ENCODE assay signal across 8 mouse cellular contexts in genomic region chr4:148662168-148662965, GRCm38 (mm10). TPM values are rescaled to one million over a fixed set of nuclear protein-coding genes. Genes with fewer than 3 reads are reported as not detected.
DNase-seq lines count a peak whose midpoint lies in the region; ATAC-seq and TF ChIP-seq lines count a peak whose summit lies in the region.

No protein-coding gene starts in this region.

- no peaks in the 10 kb centered on the region for H3K4me1 ChIP-seq in CH12.LX (ENCODE audit: control insufficient read depth in 1 of 2, insufficient read depth in 2 of 2)
- H3K4me1 ChIP-seq in bone marrow macrophage, adult 2 months (ENCODE audit: control insufficient read depth, insufficient read depth, low read length) = peaks cover 28% of the 10 kb centered on the region
- no peaks in the 10 kb centered on the region; the same call in 1 of the 2 replicates for H3K4me1 ChIP-seq in embryonic facial prominence, embryonic 14.5 days (ENCODE audit: control insufficient read depth, insufficient read depth, low read length)
- peaks cover 27 to 28% of the 10 kb centered on the region in 2 experiments for H3K4me1 ChIP-seq in heart, embryonic 14.5 days (ENCODE audit: control insufficient read depth in 2 of 2, insufficient read depth in 2 of 2, low read length in 2 of 2)
- 0 out of 2 replicates have a peak, but pooled peaks cover 6% of the 10 kb centered on the region for H3K4me1 ChIP-seq in liver, embryonic 15.5 days (replicated peaks)
- H3K4me1 ChIP-seq in neural tube, embryonic 11.5 days (ENCODE audit: control insufficient read depth, insufficient read depth, low read length) = no peaks in the 10 kb centered on the region

- no peaks in the 10 kb centered on the region for H3K79me2 ChIP-seq in CH12.LX (replicated peaks; ENCODE audit: control insufficient read depth, extremely low read depth, insufficient read depth, poor library complexity, severe bottlenecking)

- H3K4me3 ChIP-seq in CH12.LX (replicated peaks in 1 of 3; ENCODE audit: low read depth in 2 of 3, low read length in 2 of 3, poor library complexity in 1 of 3) = no peak overlapping the region
- H3K4me3 ChIP-seq in bone marrow macrophage, adult 2 months (ENCODE audit: insufficient read depth, low read length) = no peak overlapping the region
- no peak overlapping the region for H3K4me3 ChIP-seq in embryonic facial prominence, embryonic 14.5 days (ENCODE audit: low read depth, low read length)
- no peak overlapping the region for H3K4me3 ChIP-seq in heart, embryonic 14.5 days (ENCODE audit: control insufficient read depth in 1 of 2, insufficient read depth in 1 of 2, low read depth in 1 of 2, low read length in 2 of 2)
- H3K4me3 ChIP-seq in liver, embryonic 15.5 days (replicated peaks) = no peak overlapping the region
- no peak overlapping the region for H3K4me3 ChIP-seq in neural tube, embryonic 11.5 days (ENCODE audit: low read depth, low read length)

- peak; percentile 34 for TF ChIP-seq RAD21 in CH12.LX (IDR thresholded peaks at IDR 0.05; ENCODE audit: low read depth, low read length)

- H3K9ac ChIP-seq in CH12.LX (ENCODE audit: insufficient read depth, low read depth) = no peak overlapping the region
- H3K9ac ChIP-seq in embryonic facial prominence, embryonic 14.5 days (ENCODE audit: low read depth, low read length) = no peak overlapping the region
- peak overlapping the region; percentile 36; the same call in 1 of the 2 replicates for H3K9ac ChIP-seq in heart, embryonic 14.5 days (ENCODE audit: low read length)
- no peak overlapping the region for H3K9ac ChIP-seq in liver, embryonic 15.5 days
- H3K9ac ChIP-seq in neural tube, embryonic 11.5 days (ENCODE audit: low read length) = no peak overlapping the region

- 32% methylated on average over 20 of the region's 21 CpGs for WGBS in embryonic facial prominence, embryonic 14.5 days
- WGBS in heart, embryonic 14.5 days = 29% methylated on average over 21 of the region's 21 CpGs
- 30% methylated on average over 21 of the region's 21 CpGs for WGBS in liver, embryonic 15.5 days (ENCODE audit: insufficient replicate concordance)
- 33% methylated on average over 21 of the region's 21 CpGs for WGBS in neural tube, embryonic 11.5 days

- H3K27me3 ChIP-seq in CH12.LX (replicated peaks) = peaks cover 70% of the 10 kb centered on the region
- H3K27me3 ChIP-seq in embryonic facial prominence, embryonic 14.5 days (replicated peaks; ENCODE audit: control insufficient read depth, insufficient read depth, low read length) = peaks cover 8% of the 10 kb centered on the region; the same call in 1 of the 2 replicates
- no peaks in the 10 kb centered on the region for H3K27me3 ChIP-seq in heart, embryonic 14.5 days (ENCODE audit: control insufficient read depth, insufficient read depth, low read length)
- peaks cover 23% of the 10 kb centered on the region for H3K27me3 ChIP-seq in liver, embryonic 15.5 days
- H3K27me3 ChIP-seq in neural tube, embryonic 11.5 days (ENCODE audit: control insufficient read depth, insufficient read depth, low read length) = no peaks in the 10 kb centered on the region

- in situ Hi-C loops in CH12.LX (cut with MboI; ENCODE audit: low pct_ligation_motif_present, low pct_unique_long_range_greater_than_20kb, low sequenced_read_pairs) = no loop called here

- H3K27ac ChIP-seq in CH12.LX (ENCODE audit: insufficient read depth, low read depth) = no peak overlapping the region
- H3K27ac ChIP-seq in bone marrow macrophage, adult 2 months (ENCODE audit: insufficient read depth, low read depth, low read length) = no peak overlapping the region
- no peak overlapping the region for H3K27ac ChIP-seq in embryonic facial prominence, embryonic 14.5 days (replicated peaks; ENCODE audit: low read depth, low read length)
- peak overlapping the region in 1 of 2 experiments; percentile 47; a peak in 1 of 4 replicates for H3K27ac ChIP-seq in heart, embryonic 14.5 days (replicated peaks in 1 of 2; ENCODE audit: control insufficient read depth in 1 of 2, insufficient read depth in 1 of 2, low read depth in 2 of 2, low read length in 2 of 2)
- H3K27ac ChIP-seq in liver, embryonic 15.5 days (replicated peaks) = no peak overlapping the region
- H3K27ac ChIP-seq in neural tube, embryonic 11.5 days (ENCODE audit: low read depth, low read length) = no peak overlapping the region

- no peaks in the 10 kb centered on the region for H3K36me3 ChIP-seq in CH12.LX (replicated peaks in 1 of 2; ENCODE audit: control insufficient read depth in 1 of 2, insufficient read depth in 1 of 2, low read length in 1 of 2)
- no peaks in the 10 kb centered on the region for H3K36me3 ChIP-seq in embryonic facial prominence, embryonic 14.5 days (ENCODE audit: control insufficient read depth, insufficient read depth, low read length)
- no peaks in the 10 kb centered on the region for H3K36me3 ChIP-seq in heart, embryonic 14.5 days (ENCODE audit: control insufficient read depth, insufficient read depth, low read length)
- H3K36me3 ChIP-seq in liver, embryonic 15.5 days (replicated peaks) = no peaks in the 10 kb centered on the region
- no peaks in the 10 kb centered on the region for H3K36me3 ChIP-seq in neural tube, embryonic 11.5 days (ENCODE audit: control insufficient read depth, insufficient read depth, low read length)

- ATAC-seq in embryonic facial prominence, embryonic 14.5 days (ENCODE audit: low read depth) = peak; percentile 16; the same call in 1 of the 2 replicates
- 0 out of 2 replicates have a peak, but pooled peaks have one; percentile 10 for ATAC-seq in heart, embryonic 14.5 days (ENCODE audit: insufficient number of reproducible peaks, insufficient read depth, low FRiP score, low read depth)
- ATAC-seq in liver, embryonic 15.5 days (ENCODE audit: insufficient read depth) = peak; percentile 26; the same call in 1 of the 2 replicates
- ATAC-seq in neural tube, embryonic 11.5 days (ENCODE audit: insufficient read depth, low FRiP score, low TSS enrichment) = no peak

- peak; percentile 63 for DNase-seq in CH12.LX (ENCODE audit: extremely low read depth)
- DNase-seq in embryonic facial prominence, embryonic 14.5 days (ENCODE audit: low spot score) = peak; percentile 68
- peak; percentile 89 for DNase-seq in kidney, postnatal 10 days
- DNase-seq in neural tube, embryonic 11.5 days (ENCODE audit: low spot score) = peak; percentile 82
- peak; percentile 70 to 77 for DNase-seq in thymus, postnatal 36 days

- 0 out of 2 replicates have a peak overlapping the region, but pooled peaks have one; percentile 5 for H3K4me2 ChIP-seq in CH12.LX (ENCODE audit: insufficient read depth, low read depth, poor library complexity, severe bottlenecking)
- H3K4me2 ChIP-seq in embryonic facial prominence, embryonic 14.5 days (ENCODE audit: low read depth, low read length) = peak overlapping the region; percentile 39
- peak overlapping the region; percentile 58 for H3K4me2 ChIP-seq in heart, embryonic 14.5 days (ENCODE audit: low read length)
- peak overlapping the region; percentile 49 for H3K4me2 ChIP-seq in liver, embryonic 15.5 days
- no peak overlapping the region for H3K4me2 ChIP-seq in neural tube, embryonic 11.5 days (ENCODE audit: low read depth)

- TF ChIP-seq CTCF in CH12.LX (conservative IDR thresholded peaks at IDR 0.05 in 1 of 2, IDR thresholded peaks at IDR 0.05 in 1 of 2; ENCODE audit: low read depth in 2 of 2, low read length in 2 of 2) = peak; percentile 74 to 98
- TF ChIP-seq CTCF in bone marrow macrophage, adult 2 months (IDR thresholded peaks at IDR 0.05; ENCODE audit: low read depth, low read length) = peak; percentile 44; the same call in 1 of the 2 replicates

- dilution Hi-C loops in CH12.LX (cut with MboI; ENCODE audit: extremely low pct_ligation_motif_present, extremely low pct_unique_long_range_greater_than_20kb, low sequenced_read_pairs) = no loop called here

- no peak for TF ChIP-seq POLR2A in CH12.LX (IDR thresholded peaks at IDR 0.05; ENCODE audit: low read depth, low read length)
- TF ChIP-seq POLR2A in bone marrow macrophage, adult 2 months (IDR thresholded peaks at IDR 0.05; ENCODE audit: borderline replicate concordance, low read depth, low read length) = no peak

- TF ChIP-seq EP300 in CH12.LX (IDR thresholded peaks at IDR 0.05; ENCODE audit: low read length) = no peak

- H3K9me3 ChIP-seq in CH12.LX (replicated peaks; ENCODE audit: low read length) = no peaks in the 10 kb centered on the region
- no peaks in the 10 kb centered on the region for H3K9me3 ChIP-seq in embryonic facial prominence, embryonic 14.5 days (ENCODE audit: control insufficient read depth, low read length)
- H3K9me3 ChIP-seq in heart, embryonic 14.5 days (ENCODE audit: control insufficient read depth, low read length) = no peaks in the 10 kb centered on the region
- H3K9me3 ChIP-seq in liver, embryonic 15.5 days (replicated peaks) = no peaks in the 10 kb centered on the region
- no peaks in the 10 kb centered on the region for H3K9me3 ChIP-seq in neural tube, embryonic 11.5 days (ENCODE audit: control insufficient read depth, low read length)

TF ChIP-seq in CH12.LX, 34 proteins besides CTCF, POLR2A, EP300 and RAD21 (continues in another document):
- no peak for TF ChIP-seq PAX5 (IDR thresholded peaks at IDR 0.05; ENCODE audit: low read length)
- TF ChIP-seq ETS1 (conservative IDR thresholded peaks at IDR 0.05; ENCODE audit: low read depth, low read length) = no peak
- no peak for TF ChIP-seq USF2 (conservative IDR thresholded peaks at IDR 0.05; ENCODE audit: low read depth, low read length)
- no peak for TF ChIP-seq MYC (IDR thresholded peaks at IDR 0.05; ENCODE audit: low read depth, low read length)

RNA-seq across cellular contexts. Expression of gene Gm572, which starts 19.2 kb away (rescaled TPM):
- total RNA-seq in CH12.LX (2012; rRNA removed) (not detected in 2 replicates), CH12.LX (2014; rRNA removed) (not detected in 2 replicates)
- polyA plus RNA-seq in CH12.LX (2012; ENCODE audit: insufficient read length, low read depth) = not detected in 2 replicates
- polyA plus RNA-seq in bone marrow macrophage, adult 2 months (2012; ENCODE audit: insufficient read depth, insufficient read length, missing spikeins) = not detected in 2 replicates
- polyA plus RNA-seq in embryonic facial prominence, embryonic 14.5 days (2014; fragmentation: Nextera tagmentation; extraction: Ambion mirVana) = 0.17 TPM in 1 of 2 replicates, not detected in the other
- 0.19 and 0.28 TPM in 2 replicates for polyA plus RNA-seq in heart, embryonic 14.5 days (2014; fragmentation: Nextera tagmentation; extraction: Ambion mirVana)
- not detected in 2 replicates for polyA plus RNA-seq in liver, embryonic 15.5 days (2015; fragmentation: Nextera tagmentation; extraction: Ambion mirVana)
- not detected in 2 replicates for polyA plus RNA-seq in neural tube, embryonic 11.5 days (2014; fragmentation: Nextera tagmentation; extraction: Ambion mirVana)

RNA-seq across cellular contexts. Expression of gene Tardbp, which starts 35.5 kb away (rescaled TPM):
- total RNA-seq in CH12.LX (2012; rRNA removed) (176 and 238 TPM in 2 replicates), CH12.LX (2014; rRNA removed) (341 and 403 TPM in 2 replicates)
- 617 and 618 TPM in 2 replicates for polyA plus RNA-seq in CH12.LX (2012; ENCODE audit: insufficient read length, low read depth)
- 180 and 197 TPM in 2 replicates for polyA plus RNA-seq in bone marrow macrophage, adult 2 months (2012; ENCODE audit: insufficient read depth, insufficient read length, missing spikeins)
- polyA plus RNA-seq in embryonic facial prominence, embryonic 14.5 days (2014; fragmentation: Nextera tagmentation; extraction: Ambion mirVana) = 151 and 156 TPM in 2 replicates
- 80.9 and 87.6 TPM in 2 replicates for polyA plus RNA-seq in heart, embryonic 14.5 days (2014; fragmentation: Nextera tagmentation; extraction: Ambion mirVana)
- 126 and 128 TPM in 2 replicates for polyA plus RNA-seq in liver, embryonic 15.5 days (2015; fragmentation: Nextera tagmentation; extraction: Ambion mirVana)
- polyA plus RNA-seq in neural tube, embryonic 11.5 days (2014; fragmentation: Nextera tagmentation; extraction: Ambion mirVana) = 179 and 211 TPM in 2 replicates
